Mouse (Mus musculus): ENCODE measurements around the gene Utp20.
"Not testable (repeated sequence)": the region's sequence is repeated elsewhere in the genome, so short reads cannot be mapped to it uniquely, and the experiment has no call there.

The Utp20 gene

GRCm38 (mm10) chr10:88783135-88783534 is 43.5 kb downstream of the Utp20 start:
- DNase-seq, result not testable (repeated sequence)

DNA sequence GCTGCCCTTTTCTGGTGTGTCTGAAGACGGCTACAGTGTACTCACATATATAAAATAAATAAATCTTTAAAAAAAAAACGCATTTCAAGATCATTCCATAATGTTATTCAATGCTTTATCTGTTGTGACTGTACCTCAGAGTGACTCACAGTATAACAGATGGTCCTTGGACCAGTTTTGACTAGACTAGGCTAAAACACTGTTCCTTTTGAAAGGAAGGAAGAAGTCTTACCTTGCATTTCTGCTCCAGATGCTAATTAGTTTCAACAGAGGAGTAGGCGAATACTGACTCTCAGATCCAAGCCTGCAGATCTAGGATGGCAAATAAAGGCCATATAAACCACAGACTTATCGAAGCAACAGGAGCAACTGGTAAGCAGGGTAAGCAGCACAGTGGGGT is 45.9 kb downstream of the Utp20 start:
- no peak for DNase-seq

GRCm38 (mm10) chr10:88776206-88776605 is 50.4 kb downstream of the Utp20 start:
- DNase-seq, result no peak

DNA sequence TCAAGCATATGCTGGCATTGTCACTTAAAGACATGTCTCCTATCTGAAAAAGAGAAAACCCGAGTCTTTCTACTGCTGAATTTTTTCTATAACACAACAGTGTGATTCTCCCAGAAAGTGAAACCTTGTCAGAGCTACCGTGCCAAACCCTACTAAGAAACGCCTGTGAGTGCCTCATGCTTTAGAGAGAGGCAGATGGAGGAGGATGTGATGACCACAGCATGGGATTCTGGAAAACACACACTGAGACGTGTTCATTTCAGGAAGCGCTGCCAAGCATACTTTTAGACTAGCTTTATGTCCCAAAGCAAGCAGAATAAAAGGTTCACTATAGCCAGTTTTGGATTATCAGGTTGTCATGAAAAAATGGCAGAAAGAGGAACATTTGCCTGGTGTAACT is 53.6 kb downstream of the Utp20 start:
- DNase-seq, result peak; percentile 10 to 18

GRCm38 (mm10) chr10:88769676-88770075 is 56.9 kb downstream of the Utp20 start:
- DNase-seq, result no peak

DNA sequence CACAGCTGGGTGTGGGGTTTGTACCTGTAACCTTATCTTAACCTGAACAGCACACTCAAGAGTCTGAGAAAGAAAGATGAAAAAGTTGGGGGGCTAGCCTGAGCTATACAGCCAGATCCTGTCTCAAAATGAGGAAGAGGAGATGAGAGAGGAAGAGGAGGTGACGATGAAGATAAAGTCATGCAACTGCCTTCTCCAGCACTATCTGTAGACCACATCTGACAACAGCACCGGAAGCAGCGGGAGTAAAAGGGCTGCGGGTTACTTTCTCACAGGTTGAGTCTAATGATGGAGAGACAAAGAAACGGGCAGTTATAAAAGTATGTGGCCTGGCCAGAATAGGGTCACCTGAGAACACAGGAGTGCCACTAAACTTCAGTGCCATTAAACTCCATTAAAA is 57.6 kb downstream of the Utp20 start:
- DNase-seq, result no peak

DNA sequence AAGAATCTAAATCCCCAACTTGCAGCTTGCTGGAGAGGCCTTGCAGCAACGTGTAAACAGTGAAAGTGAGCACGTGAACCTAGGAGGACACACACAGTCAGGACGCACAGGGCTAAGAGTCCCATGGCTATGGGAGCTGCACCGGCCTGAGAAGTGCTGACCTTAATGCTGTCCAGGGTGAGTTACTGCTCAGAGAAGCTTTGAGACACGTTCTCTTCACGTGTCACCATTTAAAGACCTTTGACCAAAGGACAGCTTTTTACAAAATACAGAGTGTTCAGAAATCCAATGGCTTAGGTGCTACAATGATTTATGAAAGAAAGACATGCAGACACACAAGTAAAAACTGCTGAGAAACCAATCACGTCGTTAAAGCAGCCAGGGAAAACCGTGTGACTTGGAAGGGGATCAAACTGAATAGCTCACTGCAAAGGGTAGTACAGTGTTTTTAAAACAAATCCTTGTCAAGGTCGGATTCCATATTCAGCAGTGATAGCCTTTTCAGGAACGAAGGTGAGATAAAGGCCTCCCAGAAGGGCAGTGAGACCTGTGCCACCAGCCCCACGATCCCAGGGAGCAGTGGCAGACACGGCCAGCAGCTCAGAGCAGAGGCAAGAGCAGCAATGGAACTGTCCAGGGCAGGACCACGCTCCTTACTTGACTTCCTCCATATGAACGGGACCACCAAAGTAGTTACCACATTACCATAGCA is 61.0 kb downstream of the Utp20 start:
- DNase-seq, result no peak

- DNase-seq, result no peak
Measured at GRCm38 (mm10) chr10:88761524-88762212, 64.9 kb downstream of the Utp20 start.

- no peak for DNase-seq
Measured at GRCm38 (mm10) chr10:88741426-88741825, 85.2 kb downstream of the Utp20 start.

- DNase-seq, result peak; percentile 50 to 51
Measured at GRCm38 (mm10) chr10:88740781-88741180, 85.8 kb downstream of the Utp20 start.

GRCm38 (mm10) chr10:88739818-88740217 is 86.8 kb downstream of the Utp20 start:
- DNase-seq, result no peak

DNA sequence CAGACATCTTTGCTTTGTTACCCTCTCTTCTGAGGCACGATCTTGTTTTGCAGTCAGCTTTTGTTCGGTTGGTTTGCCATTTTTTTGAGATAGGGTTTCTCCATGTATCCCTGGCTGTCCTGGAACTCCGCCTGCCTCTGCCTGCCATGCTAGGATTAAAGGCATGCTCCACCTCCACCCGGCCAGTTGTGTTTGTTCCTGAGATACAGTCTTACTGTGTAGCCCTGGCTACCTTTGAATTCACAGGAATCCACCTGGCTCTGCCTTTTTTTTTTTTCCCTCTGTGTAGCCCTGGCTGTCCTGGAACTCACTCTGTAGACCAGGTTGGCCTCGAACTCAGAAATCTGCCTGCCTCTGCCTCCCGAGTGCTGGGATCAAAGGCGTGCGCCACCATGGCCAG is 87.5 kb downstream of the Utp20 start:
- DNase-seq, result not testable (repeated sequence)

DNA sequence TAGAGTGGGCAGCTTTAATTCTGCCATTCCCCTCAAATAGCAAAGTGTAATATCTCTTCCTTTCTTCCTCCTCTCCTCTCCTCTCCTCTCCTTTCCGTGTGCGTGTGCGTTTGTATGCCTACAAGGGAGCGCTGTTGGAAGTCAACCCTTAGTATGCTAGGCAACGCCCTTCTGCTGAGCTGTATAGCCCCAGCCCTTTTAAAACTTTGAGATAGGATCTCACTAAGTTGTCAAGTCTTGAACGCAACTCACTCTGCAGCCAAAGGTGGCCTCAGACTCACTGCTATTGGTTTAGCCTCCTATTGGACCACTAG is 94.3 kb downstream of the Utp20 start:
- no peak for DNase-seq

GRCm38 (mm10) chr10:88731496-88732308 is 94.9 kb downstream of the Utp20 start:
- no peak for DNase-seq

DNA sequence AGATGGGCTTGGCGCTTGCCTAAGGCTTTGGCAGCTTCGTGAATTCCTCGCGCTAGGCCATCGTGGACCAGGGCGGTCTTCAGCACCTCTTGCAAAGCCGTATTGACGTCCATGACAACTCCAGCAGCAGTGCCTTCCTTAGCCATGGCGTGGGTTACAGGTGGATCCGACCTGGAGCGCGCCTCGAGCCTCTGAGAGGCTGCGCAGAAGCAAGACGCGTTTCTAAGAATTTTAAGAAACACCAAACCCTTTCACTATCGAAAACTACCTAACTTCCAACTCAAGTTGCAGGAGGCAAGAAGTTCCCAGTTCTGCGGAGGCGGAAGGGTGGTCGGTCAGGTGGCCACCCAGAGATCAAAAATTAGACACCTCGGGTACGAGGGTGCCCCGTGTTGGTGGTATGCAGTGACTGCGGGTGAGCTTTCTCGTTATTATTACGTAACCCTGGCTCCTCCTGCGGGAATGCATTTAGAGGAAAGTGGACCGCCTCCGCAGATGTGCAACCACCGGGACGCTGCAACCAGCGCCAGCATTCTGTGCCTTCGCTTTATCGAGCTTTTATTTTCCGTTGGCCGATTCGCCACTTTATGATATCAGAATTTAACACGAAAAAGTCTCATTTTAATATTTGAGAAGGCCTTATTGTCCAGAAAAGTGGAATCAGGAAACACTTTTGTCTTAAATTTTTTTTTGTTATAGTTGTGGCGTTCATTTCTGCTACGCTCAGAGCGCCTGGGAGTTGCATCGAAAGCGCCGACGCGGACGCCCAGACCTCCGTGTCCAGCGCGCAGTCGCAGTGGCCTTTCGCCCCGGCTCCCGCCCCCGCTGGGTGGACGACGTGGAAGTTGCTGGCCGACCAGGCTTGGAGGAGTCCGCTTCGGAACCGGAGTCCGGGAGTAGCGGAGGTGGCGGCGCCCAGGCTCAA is 95.8 kb downstream of the Utp20 start, which contains the start of gene Arl1:
TSS of gene Arl1 (plus strand) at position 288 of the 925 bp plus-strand sequence.
- DNase-seq, result peak; percentile 96 to 97

- DNase-seq, result no peak
Measured at GRCm38 (mm10) chr10:88728166-88728565, 98.4 kb downstream of the Utp20 start.

- peak; percentile 42 to 68 for DNase-seq
Measured at GRCm38 (mm10) chr10:88727128-88727527, 99.5 kb downstream of the Utp20 start.

DNA sequence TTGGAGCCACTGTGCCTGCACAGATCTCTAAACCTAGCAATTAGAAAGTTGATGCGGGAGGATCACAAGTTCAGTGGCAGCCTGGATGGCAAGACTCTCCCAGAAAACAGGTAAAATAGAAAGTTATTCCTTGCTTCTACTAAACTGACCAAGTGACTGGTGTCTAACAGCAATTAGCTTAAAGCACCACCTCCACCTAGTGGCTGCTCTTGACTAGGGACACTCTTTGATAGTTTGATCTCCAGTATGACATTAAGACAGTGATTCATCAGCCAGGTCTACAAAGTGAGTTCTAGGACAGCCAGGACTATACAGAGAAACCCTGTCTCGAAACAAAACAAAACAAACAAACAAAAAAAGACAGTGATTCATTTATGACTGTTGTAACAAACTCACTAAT is 101.3 kb downstream of the Utp20 start:
- DNase-seq, result peak; percentile 23 to 52

- no peak for DNase-seq
Measured at GRCm38 (mm10) chr10:88719618-88720017, 107.0 kb downstream of the Utp20 start.

- no peak for DNase-seq
Measured at GRCm38 (mm10) chr10:88717756-88718025, 108.9 kb downstream of the Utp20 start.

- no peak for DNase-seq
Measured at GRCm38 (mm10) chr10:88716986-88717755, 109.4 kb downstream of the Utp20 start.

- DNase-seq, result no peak
Measured at GRCm38 (mm10) chr10:88715621-88716020, 111.0 kb downstream of the Utp20 start.
